Mouse (Mus musculus) layer of hippocampus, postnatal 10 days (tissue): ENCODE results near the gene Jakmip3. TPM values are rescaled to one million over a fixed set of nuclear protein-coding genes. Genes with fewer than 3 reads are reported as not detected.

Experiments
- total RNA-seq, 2 experiments: library from RNA; stranded (reverse); gene quantifications; 2 replicates each; pipeline ENCODE4 v1.2.3; 2021

Jakmip3 gene
- total RNA-seq, 2 experiments from 2014 or later: 54.6 to 60.2 TPM

Other genes with a start within 250 kb of the Jakmip3 start
- gene Ppp2r2d, start 94.7 kb upstream of the Jakmip3 start, total RNA-seq: 10 to 100 TPM; 93.4 to 95.9 TPM
- gene Mapk1ip1, start 94.5 kb upstream of the Jakmip3 start, total RNA-seq: 10 to 100 TPM; 38.5 to 38.6 TPM
- gene Bnip3, start 31.2 kb upstream of the Jakmip3 start, total RNA-seq: 100 to 1,000 TPM; 106 to 113 TPM
- gene Dpysl4, start 145.3 kb downstream of the Jakmip3 start, total RNA-seq: 100 to 1,000 TPM; 117 to 125 TPM